Mouse (Mus musculus) heart, embryonic 12.5 days (tissue): Measurements from ENCODE around the gene Hsd17b6. TPM values are rescaled to one million over a fixed set of nuclear protein-coding genes. Genes with fewer than 3 reads are reported as not detected.

Experiments
- ATAC-seq: fragments of 200-750 bp; cut with Nextera tagmentation; 2 replicates; pipeline ENCODE4 v1.8.0; 2017; ENCODE audit warnings: moderate TSS enrichment, moderate library complexity; ENCODE audit not compliant: insufficient number of reproducible peaks, low FRiP score
- H3K27ac ChIP-seq: fragments of 300-500 bp; sonication (generic); 2 replicates; pipeline ENCODE4 v1.5.1; 2016; ENCODE audit warnings: mild to moderate bottlenecking, moderate library complexity; ENCODE audit not compliant: poor library complexity, severe bottlenecking
- H3K27me3 ChIP-seq: fragments of 300-500 bp; sonication (generic); replicated peaks from 2 replicates; pipeline ENCODE4 v1.6.1; 2016; ENCODE audit warnings: mild to moderate bottlenecking, moderate library complexity
- H3K36me3 ChIP-seq: fragments of 300-500 bp; sonication (generic); 2 replicates; pipeline ENCODE4 v1.6.1; 2016; ENCODE audit warnings: mild to moderate bottlenecking, moderate library complexity
- H3K4me1 ChIP-seq: fragments of 300-500 bp; sonication (generic); replicated peaks from 2 replicates; pipeline ENCODE4 v1.6.1; 2016; ENCODE audit warnings: mild to moderate bottlenecking
- H3K4me2 ChIP-seq: fragments of 300-500 bp; sonication (generic); 2 replicates; pipeline ENCODE4 v1.6.1; 2016; ENCODE audit warnings: mild to moderate bottlenecking, moderate library complexity
- H3K4me3 ChIP-seq: fragments of 300-500 bp; sonication (generic); 2 replicates; pipeline ENCODE4 v1.5.1; 2016; ENCODE audit warnings: mild to moderate bottlenecking
- H3K9ac ChIP-seq: fragments of 300-500 bp; sonication (generic); 2 replicates; pipeline ENCODE4 v1.6.1; 2016; ENCODE audit warnings: mild to moderate bottlenecking, moderate library complexity
- H3K9me3 ChIP-seq: fragments of 300-500 bp; sonication (generic); replicated peaks from 2 replicates; pipeline ENCODE4 v1.6.1; 2016; ENCODE audit warnings: mild to moderate bottlenecking, moderate library complexity
- WGBS: fragments of 180-500 bp; shearing (Covaris S2); methylation state at CpG from one replicate; pipeline ENCODE4 v1.1.7; 2016; 5-methylcytosine and 5-hydroxymethylcytosine counted together
- polyA plus RNA-seq: library from polyadenylated mRNA; unstranded; fragments of >200 nt; fragmentation: Nextera tagmentation; extraction: Ambion mirVana; gene quantifications from 2 replicates; pipeline ENCODE4 v1.2.1, GENCODE M21; 2016

Gene Hsd17b6
- polyA plus RNA-seq, 1 experiment from 2014 or later, result not detected

DNA sequence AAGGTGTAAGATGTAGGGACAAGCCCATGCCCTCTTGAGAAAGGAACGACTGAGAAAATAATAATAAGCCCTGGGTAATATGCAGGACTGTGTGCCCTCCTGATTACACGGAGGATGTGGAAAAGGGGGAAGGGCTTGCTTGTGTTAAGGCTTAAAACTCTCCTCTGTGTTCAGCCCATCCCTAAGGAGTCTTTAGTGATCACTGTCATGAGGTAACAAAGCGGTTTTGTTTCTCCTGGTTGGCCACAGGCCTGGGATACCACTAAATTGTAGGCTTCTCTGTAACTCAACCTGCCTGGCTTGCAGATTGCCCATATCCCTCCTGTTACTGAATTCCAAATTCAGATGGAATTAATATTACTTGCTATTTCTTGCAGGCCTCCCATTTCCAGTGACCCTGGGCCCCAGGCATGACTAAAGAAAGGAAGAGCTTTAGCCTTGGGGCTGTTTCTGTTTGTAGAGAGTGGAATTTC is 37.0 kb downstream of the Hsd17b6 start:
- ATAC-seq, result no peak

GRCm38 (mm10) chr10:127969820-127970219 is 37.6 kb downstream of the Hsd17b6 start:
- no peaks in the 10 kb centered on the region for H3K27me3 ChIP-seq
- no peak overlapping the region for H3K4me3 ChIP-seq
- no peak overlapping the region for H3K27ac ChIP-seq
- H3K36me3 ChIP-seq, result no peaks in the 10 kb centered on the region
- ATAC-seq, result no peak
- 0 out of 2 replicates have a peak, but pooled peaks cover under 1% of the 10 kb centered on the region for H3K4me1 ChIP-seq
- no peak overlapping the region for H3K9ac ChIP-seq
- H3K4me2 ChIP-seq, result no peak overlapping the region
- H3K9me3 ChIP-seq, result no peaks in the 10 kb centered on the region; the same call in 1 of the 2 replicates
- WGBS, result 43% methylated on average over 4 of the region's 4 CpGs

More for the DNA sequence above, 37.0 kb downstream of the Hsd17b6 start:
- no peaks in the 10 kb centered on the region; the same call in 1 of the 2 replicates for H3K9me3 ChIP-seq
- H3K4me2 ChIP-seq, result no peak overlapping the region
- no peaks in the 10 kb centered on the region for H3K27me3 ChIP-seq
- H3K36me3 ChIP-seq, result no peaks in the 10 kb centered on the region
- no peak overlapping the region for H3K9ac ChIP-seq
- H3K4me3 ChIP-seq, result no peak overlapping the region
- 50% methylated on average over 3 of the region's 3 CpGs for WGBS
- no peak overlapping the region for H3K27ac ChIP-seq
- no peaks in the 10 kb centered on the region for H3K4me1 ChIP-seq

- H3K36me3 ChIP-seq, result no peaks in the 10 kb centered on the region
- 81% methylated on average over 6 of the region's 6 CpGs for WGBS
- ATAC-seq, result no peak
- H3K27me3 ChIP-seq, result no peaks in the 10 kb centered on the region
- H3K4me2 ChIP-seq, result no peak overlapping the region
- 0 out of 2 replicates have a peak, but pooled peaks cover 3% of the 10 kb centered on the region for H3K4me1 ChIP-seq
- no peak overlapping the region for H3K9ac ChIP-seq
- H3K4me3 ChIP-seq, result no peak overlapping the region
- no peak overlapping the region for H3K27ac ChIP-seq
- 0 out of 2 replicates have a peak, but pooled peaks cover 2% of the 10 kb centered on the region for H3K9me3 ChIP-seq
Measured at GRCm38 (mm10) chr10:127966506-127966905, 40.9 kb downstream of the Hsd17b6 start.

- 48% methylated on average over 3 of the region's 3 CpGs for WGBS
- no peaks in the 10 kb centered on the region for H3K27me3 ChIP-seq
- no peak overlapping the region for H3K9ac ChIP-seq
- 0 out of 2 replicates have a peak, but pooled peaks cover 3% of the 10 kb centered on the region for H3K9me3 ChIP-seq
- no peak overlapping the region for H3K27ac ChIP-seq
- ATAC-seq, result no peak
- 0 out of 2 replicates have a peak, but pooled peaks cover 3% of the 10 kb centered on the region for H3K4me1 ChIP-seq
- H3K36me3 ChIP-seq, result no peaks in the 10 kb centered on the region
- no peak overlapping the region for H3K4me3 ChIP-seq
- no peak overlapping the region for H3K4me2 ChIP-seq
Measured at GRCm38 (mm10) chr10:127964004-127964403, 43.4 kb downstream of the Hsd17b6 start.

- Histone ChIP-seq H3K27ac (no peak overlapping the region), H3K4me3 (no peak overlapping the region), H3K36me3 (no peaks in the 10 kb centered on the region), H3K27me3 (no peaks in the 10 kb centered on the region), H3K4me2 (no peak overlapping the region), H3K9ac (no peak overlapping the region), H3K9me3 (0 out of 2 replicates have a peak, but pooled peaks cover 3% of the 10 kb centered on the region), H3K4me1 (0 out of 2 replicates have a peak, but pooled peaks cover 3% of the 10 kb centered on the region)
- ATAC-seq, result no peak
- WGBS, result 71% methylated on average over 3 of the region's 3 CpGs
Measured at GRCm38 (mm10) chr10:127962451-127962850, 45.0 kb downstream of the Hsd17b6 start.

DNA sequence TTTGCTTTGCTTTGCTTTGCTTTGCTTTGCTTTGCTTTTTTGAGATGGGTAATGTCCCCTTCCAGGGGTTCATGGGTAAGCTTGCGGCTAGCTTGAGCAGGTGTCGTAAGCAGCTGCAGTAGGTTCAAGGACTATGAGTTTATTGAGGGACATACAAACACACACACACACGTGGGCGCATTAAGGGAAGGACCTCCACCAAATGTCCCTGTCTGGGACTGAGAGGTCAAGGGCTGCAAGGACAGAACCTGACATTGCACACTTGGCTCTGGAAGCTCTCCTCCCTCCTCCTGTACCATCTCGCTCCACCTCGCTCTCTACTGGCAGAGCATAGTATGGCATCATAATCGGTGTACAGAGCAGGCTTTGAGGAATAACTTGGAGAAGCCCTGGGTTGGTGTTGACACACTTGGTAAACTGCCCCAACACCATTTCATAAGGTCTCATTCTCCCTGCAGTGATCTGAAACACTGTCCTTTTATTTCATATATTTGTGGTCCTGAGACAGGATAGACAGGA is 48.2 kb downstream of the Hsd17b6 start:
- 90% methylated on average over 7 of the region's 7 CpGs for WGBS
- Histone ChIP-seq H3K27ac (no peak overlapping the region), H3K9me3 (0 out of 2 replicates have a peak, but pooled peaks cover 3% of the 10 kb centered on the region), H3K9ac (no peak overlapping the region), H3K27me3 (no peaks in the 10 kb centered on the region), H3K4me2 (no peak overlapping the region), H3K4me3 (no peak overlapping the region), H3K4me1 (no peaks in the 10 kb centered on the region), H3K36me3 (no peaks in the 10 kb centered on the region)
- no peak for ATAC-seq

- Histone ChIP-seq H3K4me2 (no peak overlapping the region), H3K36me3 (no peaks in the 10 kb centered on the region), H3K9ac (no peak overlapping the region), H3K4me1 (no peaks in the 10 kb centered on the region), H3K27ac (no peak overlapping the region), H3K9me3 (no peaks in the 10 kb centered on the region), H3K4me3 (no peak overlapping the region), H3K27me3 (no peaks in the 10 kb centered on the region)
- WGBS, result 45% methylated on average over 16 of the region's 16 CpGs
- ATAC-seq, result no peak
Measured at GRCm38 (mm10) chr10:127956168-127956816, 51.1 kb downstream of the Hsd17b6 start.

DNA sequence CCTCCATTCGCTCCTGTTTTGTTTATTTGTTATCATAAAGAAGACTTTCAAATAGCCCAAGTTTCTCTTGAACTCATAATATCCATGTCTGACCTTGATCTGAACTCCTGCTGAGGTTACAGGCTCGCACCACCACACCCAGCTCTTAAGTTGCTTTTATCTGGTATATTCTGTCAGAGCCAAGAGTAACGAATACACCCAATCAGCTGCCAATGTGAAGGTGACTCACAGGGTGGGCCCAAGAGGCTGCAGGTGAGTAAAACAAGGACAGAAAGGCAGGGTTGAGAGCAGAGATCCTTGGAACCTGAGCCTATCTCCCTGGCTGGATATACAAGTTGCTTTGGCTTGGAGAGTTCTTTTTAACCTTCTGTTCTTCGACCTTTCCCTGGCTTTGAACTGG is 52.4 kb downstream of the Hsd17b6 start:
- 68% methylated on average over 4 of the region's 4 CpGs for WGBS
- ATAC-seq, result no peak
- Histone ChIP-seq H3K27ac (no peak overlapping the region), H3K36me3 (no peaks in the 10 kb centered on the region), H3K4me3 (no peak overlapping the region), H3K4me2 (no peak overlapping the region), H3K27me3 (no peaks in the 10 kb centered on the region), H3K9me3 (no peaks in the 10 kb centered on the region), H3K9ac (no peak overlapping the region), H3K4me1 (no peaks in the 10 kb centered on the region)

DNA sequence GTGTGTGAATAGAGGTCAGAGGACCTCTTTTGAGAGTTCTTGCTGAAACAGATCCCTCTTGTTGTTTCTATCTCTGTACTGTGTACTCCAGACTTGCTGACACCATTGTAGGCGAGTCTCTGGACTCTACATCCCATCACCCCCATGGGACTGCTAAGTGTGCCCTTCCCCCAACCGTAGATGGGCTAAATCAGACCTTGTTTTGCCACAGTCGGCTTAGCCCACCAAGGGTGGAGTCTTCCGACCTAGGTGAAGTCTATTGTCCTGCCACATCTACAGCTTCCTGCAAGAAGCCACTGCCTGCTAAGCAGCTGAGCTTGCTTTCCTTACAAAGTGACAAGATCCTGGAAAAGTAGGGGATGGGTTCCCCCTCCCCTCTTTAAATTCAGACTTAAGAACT is 55.6 kb downstream of the Hsd17b6 start:
- ATAC-seq, result no peak
- 67% methylated on average over 4 of the region's 4 CpGs for WGBS
- Histone ChIP-seq H3K36me3 (no peaks in the 10 kb centered on the region), H3K9ac (no peak overlapping the region), H3K4me3 (no peak overlapping the region), H3K9me3 (no peaks in the 10 kb centered on the region), H3K4me1 (no peaks in the 10 kb centered on the region), H3K27me3 (no peaks in the 10 kb centered on the region), H3K27ac (no peak overlapping the region), H3K4me2 (no peak overlapping the region)

DNA sequence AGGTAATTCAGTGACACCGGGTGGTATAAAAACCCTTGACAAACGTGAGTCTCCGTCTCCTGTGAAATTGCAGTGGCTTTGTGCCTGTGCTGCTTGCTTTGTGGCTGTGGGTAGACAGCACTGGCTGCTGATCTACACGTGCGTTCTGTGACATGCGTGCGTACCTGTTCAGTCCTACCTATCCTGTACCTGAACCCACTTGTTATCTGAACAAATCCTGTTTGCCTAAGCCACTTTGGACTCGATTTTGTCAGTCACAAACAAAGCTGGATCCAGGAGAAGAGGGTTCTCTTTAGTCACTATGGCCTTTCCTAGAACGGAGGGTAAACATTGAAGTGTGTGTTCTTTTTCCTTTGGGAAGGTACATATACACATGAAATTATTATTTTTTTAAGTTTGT is 56.0 kb downstream of the Hsd17b6 start:
- ATAC-seq, result no peak
- no peaks in the 10 kb centered on the region for H3K4me1 ChIP-seq
- no peak overlapping the region for H3K4me3 ChIP-seq
- H3K27ac ChIP-seq, result no peak overlapping the region
- no peaks in the 10 kb centered on the region for H3K27me3 ChIP-seq
- H3K9me3 ChIP-seq, result no peaks in the 10 kb centered on the region
- no peaks in the 10 kb centered on the region for H3K36me3 ChIP-seq
- 84% methylated on average over 9 of the region's 9 CpGs for WGBS
- H3K4me2 ChIP-seq, result no peak overlapping the region
- H3K9ac ChIP-seq, result no peak overlapping the region

- WGBS, result 75% methylated on average over 4 of the region's 4 CpGs
- no peak for ATAC-seq
- no peaks in the 10 kb centered on the region for H3K36me3 ChIP-seq
- H3K4me2 ChIP-seq, result no peak overlapping the region
- H3K4me1 ChIP-seq, result no peaks in the 10 kb centered on the region
- no peak overlapping the region for H3K9ac ChIP-seq
- H3K9me3 ChIP-seq, result no peaks in the 10 kb centered on the region
- no peak overlapping the region for H3K27ac ChIP-seq
- H3K4me3 ChIP-seq, result no peak overlapping the region
- no peaks in the 10 kb centered on the region for H3K27me3 ChIP-seq
Measured at GRCm38 (mm10) chr10:127949596-127950130, 57.7 kb downstream of the Hsd17b6 start.
